Mouse (Mus musculus) liver, embryonic 14.5 days (tissue): ENCODE data around the gene Stk33.

Source experiments
- CTCF ChIP-seq: IDR thresholded peaks from 2 replicates; pipeline ENCODE4 v1.5.1; 2016; ENCODE audit warnings: antibody characterized with exemption, low read depth, control low read depth
- EP300 ChIP-seq: IDR thresholded peaks from 2 replicates; pipeline ENCODE4 v1.6.1; 2016; ENCODE audit warnings: antibody characterized with exemption, low read depth

DNA sequence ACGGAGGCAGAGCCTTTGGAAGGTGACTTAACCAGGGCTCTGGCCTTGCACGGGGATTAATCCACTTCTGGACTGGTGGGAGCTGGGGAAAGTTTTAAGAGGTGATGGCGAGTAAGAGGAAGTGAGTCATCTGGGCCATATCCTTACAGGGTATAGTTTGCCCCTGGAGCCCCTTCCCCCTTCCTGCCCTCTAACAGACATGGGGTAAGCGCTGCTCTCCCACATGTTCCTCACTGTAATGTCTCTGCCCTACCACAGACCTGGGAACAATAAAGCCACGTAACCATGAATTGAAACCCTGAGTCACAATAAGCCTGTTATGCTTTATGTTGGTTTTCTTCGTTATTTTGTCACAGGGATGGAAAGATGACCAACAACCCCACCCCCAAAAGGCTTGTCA, 17.7 kb upstream of the Stk33 start:
- TF ChIP-seq EP300: no peak
- no peak for TF ChIP-seq CTCF
